Mouse (Mus musculus) megakaryocyte, adult 5-6 weeks (primary cell): ENCODE results near the gene Epb41l4b. TPM values are rescaled to one million over a fixed set of nuclear protein-coding genes. Genes with fewer than 3 reads are reported as not detected.

Source experiments
- ATAC-seq: 2 replicates; pipeline ENCODE4 v1.8.0; 2016; ENCODE audit warnings: mild to moderate bottlenecking, inconsistent platforms; ENCODE audit not compliant: poor library complexity, severe bottlenecking
- total RNA-seq, 2 experiments: library from RNA; stranded (forward) in 1 of 2; stranded (reverse) in 1 of 2; fragments of 153-499, 151-499 nt in 1 of 2; fragments of 221-1000, 200-1000 nt in 1 of 2; gene quantifications; 2 replicates each; pipeline versions ENCODE4 v1.2.3 to v1.2.4; 2015 to 2017

Gene Epb41l4b
- total RNA-seq, 2 experiments from 2014 or later, result 2.8 to 2.9 TPM

DNA sequence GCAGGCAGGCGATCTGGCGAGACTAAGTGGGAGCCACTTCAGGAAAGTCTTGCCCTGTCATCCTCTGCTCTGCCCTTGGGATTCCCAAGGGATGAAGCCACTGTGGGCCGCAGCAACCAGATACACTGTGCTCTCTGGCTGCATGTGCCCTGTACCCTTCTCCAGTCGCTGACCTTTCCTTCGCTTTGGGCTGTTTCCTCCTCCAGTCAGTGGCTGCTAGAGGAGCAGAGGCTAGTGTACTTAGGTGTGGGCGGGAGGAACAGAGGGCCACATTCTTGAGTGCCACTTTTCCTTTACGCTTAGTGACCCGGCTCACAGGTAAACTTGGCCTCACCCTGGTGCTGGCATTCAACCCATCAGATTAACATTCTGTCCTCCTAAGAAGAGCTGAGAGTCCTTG, 10.6 kb upstream of the Epb41l4b start:
- ATAC-seq, result no peak

DNA sequence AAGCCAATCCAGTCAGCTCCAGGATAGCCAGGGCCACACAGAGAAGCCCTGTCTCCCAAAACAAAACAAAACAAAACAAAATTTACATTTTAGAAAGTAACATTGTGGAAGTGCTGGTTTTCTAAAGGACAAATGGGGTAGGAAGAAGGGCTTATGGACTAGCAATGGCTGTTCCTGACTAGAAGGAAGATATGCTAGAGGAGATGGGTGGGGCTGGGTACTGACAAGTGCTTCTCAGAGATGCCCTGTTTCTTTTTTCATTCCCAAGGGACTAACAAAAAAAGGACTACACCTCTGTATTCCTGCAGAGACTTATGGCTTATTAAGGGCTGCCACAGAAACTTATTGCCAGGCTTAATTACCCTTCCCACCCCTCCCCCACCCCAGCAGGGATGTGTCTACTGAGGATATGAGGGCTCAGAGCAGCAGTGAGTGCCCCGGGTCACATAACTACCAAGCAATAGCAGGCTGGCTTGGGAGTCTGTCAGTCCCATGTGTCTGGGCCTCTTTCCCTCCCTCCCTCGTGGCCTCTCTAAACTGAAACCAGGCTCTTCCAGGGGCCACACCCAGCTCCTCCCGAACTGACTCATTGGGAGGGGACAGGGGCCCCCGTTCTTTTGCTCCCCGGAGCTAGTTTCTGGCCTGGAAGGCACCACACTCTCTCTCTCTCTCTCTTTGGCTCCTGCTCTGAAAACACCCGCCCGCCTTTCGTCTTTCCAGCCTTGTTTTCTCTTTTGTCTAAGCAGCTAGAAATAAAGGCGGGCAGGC, 10.0 kb upstream of the Epb41l4b start:
- ATAC-seq, result no peak

DNA sequence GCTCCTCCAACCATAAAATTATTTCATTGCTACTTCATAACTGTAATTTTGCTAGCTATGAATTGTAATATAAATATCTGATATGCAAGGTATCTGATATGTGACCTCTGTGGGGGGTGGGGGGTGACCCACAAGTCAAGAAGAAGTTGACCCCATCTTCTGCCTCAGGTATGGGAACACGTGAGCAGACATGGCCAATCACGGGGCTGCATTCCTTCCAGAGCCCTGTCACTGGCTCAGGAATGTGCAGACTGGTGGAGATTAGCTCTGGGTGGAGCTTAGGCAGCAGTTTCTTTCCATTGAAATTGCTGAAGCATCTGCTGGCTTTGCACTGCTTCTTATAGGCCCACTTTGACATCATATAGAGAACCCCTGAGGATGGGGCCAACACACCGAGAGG, 4.9 kb upstream of the Epb41l4b start:
- ATAC-seq, result no peak

DNA sequence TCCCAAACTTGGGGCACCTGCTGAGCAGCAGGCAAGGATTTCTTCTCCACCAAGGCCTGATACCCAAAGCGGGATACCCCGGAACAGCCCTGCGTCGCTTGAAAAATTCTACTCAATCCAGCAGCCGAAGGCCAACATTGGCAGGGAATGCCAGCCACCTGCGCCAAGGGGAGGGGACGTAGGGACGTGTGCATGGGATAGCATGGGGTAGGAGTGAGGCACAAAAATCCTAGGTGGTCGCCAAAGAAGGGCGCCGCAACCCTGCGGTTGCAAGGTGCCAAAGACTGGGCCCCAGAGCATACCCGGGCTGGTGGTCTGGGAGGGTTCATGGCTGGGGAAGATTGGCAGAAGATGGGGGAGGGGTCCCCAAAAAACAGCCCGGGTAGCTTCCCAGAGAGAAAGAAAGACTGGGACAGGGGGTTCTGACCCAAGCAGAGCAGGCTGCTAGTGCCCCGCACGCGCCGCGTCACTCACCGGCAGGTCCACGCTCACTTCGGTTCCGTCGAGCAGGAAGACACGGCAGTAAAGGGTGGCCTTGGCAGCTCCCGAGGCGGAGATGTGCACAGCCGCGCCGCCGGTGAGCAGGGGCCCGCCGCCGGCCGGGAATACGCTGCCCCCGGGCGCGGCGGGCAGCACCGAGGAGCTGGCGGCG, 737 bp downstream of the Epb41l4b start:
- 0 out of 2 replicates have a peak, but pooled peaks have one; percentile 16 for ATAC-seq

DNA sequence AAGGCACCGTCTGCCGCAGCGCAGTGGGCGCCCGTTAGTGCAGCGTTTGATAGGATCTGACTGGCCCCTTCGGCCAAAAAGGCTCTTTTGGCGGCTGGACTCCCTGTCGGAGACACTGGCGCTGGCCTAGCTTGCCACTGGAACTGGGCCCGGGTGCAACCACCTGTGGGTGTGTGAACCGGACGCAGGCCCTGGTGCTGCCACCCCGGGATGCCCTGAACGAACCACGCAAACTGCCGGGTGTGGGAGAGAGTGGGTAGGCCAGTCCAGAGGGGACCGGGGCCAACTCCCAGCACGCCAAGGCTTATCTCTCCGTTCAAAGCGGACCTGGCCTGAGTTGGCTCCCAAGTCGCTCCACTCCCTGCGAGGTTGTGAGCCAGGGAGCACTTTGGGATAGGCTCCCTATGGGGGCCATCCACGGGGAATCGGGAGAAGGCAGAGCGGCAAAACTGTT, 1.3 kb downstream of the Epb41l4b start:
- ATAC-seq, result no peak

DNA sequence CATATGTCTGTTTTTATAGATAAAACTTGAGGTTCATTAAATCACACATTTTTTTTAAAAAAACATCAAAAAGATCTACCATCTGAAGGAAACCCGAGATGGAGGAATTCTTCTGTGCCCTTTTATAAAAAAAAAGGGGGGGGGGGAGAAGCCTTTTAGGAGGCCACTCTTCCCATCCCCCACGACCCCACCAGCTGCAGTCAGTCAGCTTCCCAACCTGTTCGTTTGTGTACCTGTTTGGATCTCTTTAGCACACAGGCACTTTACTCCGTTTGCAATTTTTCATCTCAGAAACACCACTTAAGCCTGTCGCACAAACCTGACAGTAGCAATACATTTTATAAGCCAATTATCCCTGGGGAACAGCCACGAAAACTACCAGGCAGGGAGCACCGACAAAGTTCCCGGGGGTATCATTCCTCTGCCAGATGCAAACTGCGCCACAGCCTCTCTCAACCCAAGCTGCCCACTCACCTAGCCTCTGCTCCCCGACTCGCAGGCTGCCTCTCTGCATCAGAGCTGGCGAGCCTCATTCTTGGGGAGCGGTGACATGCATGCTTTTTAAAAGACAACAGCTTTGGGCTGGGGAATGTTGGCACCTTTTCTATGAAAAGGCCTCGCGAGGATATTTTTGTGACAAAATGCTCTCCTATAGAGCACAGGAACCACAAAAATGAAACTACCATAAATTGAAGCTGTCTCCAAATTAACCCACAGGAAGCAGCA, 2.1 kb downstream of the Epb41l4b start:
- no peak for ATAC-seq

DNA sequence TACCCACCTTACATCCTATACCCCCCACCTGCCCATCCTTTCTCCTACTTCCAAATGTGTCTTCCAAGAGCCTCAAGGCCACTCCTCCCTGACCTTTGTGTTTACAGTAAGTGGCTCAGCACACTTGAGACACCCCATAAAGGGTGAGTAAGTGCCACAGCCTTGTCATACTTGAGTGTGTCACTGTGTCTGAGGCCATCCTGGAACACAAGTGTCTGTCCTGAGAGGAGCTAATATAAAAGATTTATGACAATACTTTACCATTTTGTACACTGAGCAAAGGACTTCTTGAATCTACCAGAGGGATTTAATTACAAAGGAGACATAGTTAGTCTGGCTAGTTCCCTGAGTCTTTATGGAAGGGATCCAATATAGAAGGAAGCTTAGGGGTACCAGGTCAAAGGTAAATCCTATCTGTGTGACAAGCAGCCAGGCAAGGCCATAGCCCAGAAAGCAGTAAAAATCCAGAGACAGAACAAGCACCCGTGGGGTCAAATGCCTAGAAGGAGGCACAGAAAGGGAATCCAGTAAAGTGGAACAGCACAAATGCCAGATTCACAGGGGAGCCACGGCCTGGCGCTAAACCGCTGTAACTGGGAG, 2.9 kb downstream of the Epb41l4b start:
- no peak for ATAC-seq

DNA sequence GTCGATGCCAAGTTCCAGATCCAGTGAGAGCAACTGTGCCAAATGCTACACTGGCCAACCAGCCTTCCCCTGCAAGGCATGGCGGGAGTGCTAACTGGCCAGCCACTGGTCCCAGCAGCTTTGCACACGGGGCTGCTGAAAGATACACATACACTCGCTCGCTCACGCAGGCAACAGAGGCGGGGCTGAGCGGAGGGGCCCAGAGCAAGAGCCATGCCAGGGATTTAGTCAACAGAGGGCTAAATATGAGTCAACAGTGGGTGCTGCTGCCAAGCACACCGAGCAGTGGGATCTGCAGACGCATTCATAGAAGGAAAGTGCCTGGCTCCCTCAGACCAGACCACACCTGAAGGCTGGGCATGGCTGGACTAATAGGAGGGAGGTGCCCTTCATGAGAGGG, 3.8 kb downstream of the Epb41l4b start:
- no peak for ATAC-seq

DNA sequence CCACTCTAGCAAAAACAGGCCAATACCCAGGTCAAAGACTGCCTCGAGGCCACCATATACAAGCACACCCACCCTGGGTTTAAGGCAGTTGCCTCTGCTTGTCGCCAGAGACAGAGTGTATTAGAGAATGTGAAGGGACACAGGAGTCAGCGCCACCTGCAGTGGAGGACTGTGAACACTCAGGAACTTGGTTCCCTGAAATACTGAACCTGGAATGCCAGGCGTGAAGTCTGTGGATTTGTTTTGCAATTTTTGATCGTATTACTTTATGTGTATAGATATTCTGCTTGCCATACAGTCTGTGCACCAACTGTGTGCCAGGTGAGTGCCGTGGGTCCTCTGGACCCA, 5.2 kb downstream of the Epb41l4b start:
- no peak for ATAC-seq

DNA sequence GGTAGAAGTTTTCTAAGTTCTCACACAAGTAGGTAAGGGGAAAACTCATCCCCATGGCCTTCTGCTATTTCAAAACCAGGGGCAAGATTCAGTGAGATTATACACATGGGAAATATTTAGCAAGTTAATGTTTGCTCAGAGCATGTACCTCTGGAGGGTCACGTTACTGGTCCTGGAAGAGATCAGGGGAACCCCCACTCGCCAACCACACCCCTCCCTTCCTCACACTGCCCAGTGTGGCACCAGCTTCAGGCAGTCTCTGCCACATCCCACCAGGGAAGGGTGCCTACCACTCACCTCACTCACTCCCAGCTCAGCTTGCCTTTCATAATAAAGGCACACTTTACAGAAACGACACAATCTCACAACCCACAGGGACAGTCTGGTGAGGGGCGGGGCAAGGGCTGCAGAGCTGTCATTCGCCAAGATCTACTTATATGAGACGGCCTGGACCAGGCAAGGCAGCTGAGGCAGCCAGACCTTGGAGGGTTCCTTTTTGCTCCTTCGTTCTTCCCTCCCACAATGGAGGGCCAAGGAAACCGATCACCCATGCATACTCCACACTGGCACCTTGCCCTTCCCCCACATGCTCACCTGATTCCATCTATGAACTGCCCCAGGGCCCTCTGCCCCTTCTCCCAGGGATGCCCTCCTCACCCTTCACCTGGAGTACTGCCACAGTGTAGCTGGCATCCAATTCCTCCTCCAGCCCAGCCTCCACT, 5.7 kb downstream of the Epb41l4b start:
- ATAC-seq, result no peak

DNA sequence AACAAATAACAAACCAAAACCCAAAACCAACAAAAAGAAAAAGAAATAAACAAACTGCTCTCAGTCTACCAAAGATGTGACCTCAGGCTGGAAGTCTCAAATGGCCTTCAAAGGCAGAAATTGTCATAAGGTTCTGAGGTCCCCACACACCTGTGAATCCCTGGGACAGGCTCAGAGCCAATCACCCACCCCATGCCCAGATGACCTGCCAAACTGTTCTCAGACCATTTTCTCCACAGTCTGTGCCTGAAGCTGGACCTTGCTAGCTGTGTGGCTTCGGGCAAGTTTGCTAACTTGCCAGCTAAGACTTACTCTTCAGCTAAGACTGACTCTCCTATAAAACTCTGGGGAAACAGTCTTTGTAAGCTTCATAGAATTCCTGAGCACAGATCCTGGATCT, 7.8 kb downstream of the Epb41l4b start:
- no peak for ATAC-seq

DNA sequence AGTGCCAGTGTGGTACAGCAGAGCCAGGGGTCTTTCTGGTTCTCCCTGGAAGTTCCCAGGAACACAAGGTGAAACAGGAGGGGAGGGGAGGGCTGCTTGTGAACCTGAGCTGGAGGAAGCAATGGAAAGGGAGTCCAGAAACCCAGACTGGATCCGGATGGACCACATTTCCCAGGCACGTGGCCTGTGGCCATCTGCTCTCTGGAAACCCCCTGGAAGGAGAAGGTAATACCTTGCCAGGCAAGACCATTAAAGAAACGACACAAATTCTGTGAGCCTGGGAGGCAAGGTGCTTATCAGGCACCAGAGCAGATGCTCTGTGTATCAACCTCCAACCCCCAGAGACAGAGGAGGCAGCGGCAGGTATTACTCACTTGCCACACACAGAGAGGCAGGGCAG, 8.7 kb downstream of the Epb41l4b start:
- ATAC-seq, result no peak

DNA sequence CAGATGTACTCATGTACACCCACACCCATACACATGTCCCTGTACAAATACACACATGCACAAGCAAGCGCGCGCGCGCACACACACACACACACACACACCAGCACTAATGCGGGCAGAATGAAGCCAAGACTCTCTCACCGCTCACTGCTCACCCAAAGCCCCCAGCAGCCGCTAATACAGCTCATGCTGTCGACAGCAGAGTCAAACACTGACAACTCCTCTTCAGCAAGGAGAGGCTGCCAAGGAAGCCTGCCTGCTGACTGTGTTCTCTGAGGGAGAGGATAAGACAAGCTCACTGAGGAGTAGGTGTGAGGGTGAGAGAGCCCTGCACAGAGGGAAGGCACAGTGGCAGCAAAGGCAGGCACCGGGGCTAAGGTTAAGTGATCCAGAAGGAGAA, 11.4 kb downstream of the Epb41l4b start:
- no peak for ATAC-seq

DNA sequence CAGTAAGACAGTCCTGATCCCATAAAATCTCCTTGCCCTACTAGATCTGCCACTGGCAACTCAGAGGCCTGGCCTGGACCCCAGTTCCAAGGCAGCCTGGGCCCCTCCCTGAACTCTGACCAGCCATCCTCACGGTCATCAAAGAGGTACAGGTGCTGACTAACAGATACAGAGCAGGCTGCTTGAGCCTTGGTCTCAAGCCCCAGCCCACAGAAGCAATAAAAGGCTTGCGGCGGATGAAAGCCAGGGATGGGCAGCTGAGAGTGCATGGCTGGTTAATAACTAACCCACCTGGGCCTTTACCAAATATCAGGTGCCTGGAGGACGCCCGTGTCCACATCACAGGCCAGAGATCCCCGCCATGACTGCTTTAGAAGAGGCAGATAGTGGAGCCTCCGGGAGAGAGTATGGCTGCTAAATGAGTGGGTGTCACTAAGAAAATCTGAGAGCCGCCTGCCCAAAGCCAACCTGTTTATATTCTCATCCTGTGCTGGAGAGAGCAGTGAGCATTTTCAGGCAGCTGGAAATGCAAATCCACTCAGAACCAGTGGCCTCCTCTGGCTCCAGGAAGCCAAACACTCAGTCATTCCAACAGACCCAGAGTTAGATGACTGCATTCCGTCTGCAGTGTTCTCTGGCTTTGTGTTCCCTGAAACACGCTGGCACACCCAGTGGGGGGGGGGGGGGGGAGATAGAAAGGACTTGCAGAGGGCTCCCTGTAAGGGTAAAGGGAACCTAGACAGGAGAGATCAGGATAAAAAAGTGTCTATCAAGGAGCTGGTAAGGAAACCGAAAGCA, 13.3 kb downstream of the Epb41l4b start:
- ATAC-seq, result no peak

DNA sequence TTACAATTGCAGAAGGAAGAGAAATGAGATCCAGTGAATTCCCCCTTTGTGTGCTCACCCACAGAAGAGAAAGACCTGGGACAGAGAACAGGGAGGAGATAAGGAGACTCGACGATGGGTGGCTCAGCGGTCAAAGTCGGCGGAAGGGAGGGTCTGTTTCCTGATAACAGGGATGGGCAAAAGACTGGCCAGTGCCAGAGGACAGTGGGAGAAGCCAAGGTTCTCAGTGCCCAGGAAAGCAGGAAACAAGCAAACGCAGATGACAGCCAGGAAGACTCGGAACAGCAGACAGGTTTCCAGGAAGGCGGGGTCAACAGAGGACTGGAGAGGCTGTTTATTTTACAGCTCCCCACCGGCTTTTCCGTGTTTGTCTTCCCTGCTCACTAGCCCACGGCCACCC, 20.2 kb downstream of the Epb41l4b start:
- ATAC-seq, result no peak

DNA sequence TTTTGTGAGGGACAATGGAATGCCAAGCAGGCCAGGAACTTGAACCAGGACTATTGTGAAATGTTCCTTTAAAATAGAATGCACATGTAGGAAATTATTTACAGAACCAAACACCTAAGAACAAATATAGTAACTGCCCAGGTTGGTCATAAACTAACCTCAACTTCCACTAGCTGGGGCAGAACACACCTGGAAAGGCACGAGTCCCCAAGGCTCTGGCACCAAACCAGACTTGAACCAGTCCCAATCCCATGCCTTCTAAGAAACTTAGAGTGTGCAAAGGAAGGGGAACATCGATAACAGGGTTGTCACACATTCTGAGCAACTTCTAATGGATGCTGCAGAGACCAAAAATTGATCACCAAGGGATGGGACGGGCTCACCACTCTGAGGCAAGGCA, 21.1 kb downstream of the Epb41l4b start:
- ATAC-seq, result no peak

DNA sequence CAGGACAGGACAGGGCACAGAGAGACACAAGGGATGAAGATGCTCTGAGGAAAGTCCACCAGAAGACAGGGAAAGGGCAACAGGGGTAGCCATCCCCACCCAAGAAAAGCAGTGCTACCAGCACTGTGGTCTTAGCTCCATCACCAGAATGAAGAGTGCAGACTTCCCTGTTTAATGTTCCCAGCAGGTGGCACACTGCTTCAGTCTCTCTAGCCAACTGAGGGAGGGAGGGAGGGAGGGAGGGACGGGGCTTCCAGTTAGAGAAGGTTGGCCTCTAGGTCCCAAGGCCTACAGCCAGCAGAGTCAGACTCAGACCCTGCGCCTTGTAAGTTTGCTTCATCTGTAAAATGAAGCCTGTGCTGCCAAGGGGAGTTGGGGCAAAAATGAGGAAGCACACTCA, 22.7 kb downstream of the Epb41l4b start:
- no peak for ATAC-seq

DNA sequence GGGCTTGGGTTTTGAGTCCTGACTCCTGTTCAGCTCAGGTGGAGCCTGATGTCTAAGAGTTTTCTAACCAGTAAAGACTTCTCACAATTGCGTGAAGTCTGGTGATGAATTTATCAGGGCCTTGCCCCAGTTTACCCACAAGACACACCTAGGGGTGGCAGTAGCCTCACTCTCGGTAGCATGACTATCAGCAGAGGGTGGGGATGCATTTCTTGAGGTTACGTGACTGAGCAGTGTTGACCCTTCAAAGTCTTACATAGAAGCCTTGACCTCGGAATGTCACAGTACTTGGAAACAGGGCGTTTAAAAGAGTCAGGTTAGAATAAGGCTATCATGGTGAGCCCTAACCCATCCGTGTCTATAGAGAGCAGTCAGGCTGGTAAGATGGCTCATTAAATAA, 23.3 kb downstream of the Epb41l4b start:
- ATAC-seq, result no peak

DNA sequence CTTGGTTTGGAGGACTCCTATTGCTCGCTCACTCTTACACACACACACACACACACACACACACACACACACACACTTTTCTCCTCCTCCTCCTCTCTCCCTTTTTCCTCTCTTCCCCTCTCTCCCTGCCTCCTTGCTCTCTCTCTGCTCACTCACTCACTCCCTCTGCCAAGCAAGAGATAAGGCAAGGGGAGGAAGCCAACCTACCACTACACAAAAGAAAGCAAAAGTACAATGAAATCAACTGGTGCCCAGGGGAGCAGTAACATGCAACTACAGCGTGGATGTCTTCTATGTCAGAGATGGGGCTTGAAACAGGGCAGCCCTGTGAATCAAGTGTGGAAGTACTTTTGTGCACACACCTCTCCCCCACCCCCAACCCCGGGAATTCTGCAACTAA, 24.4 kb downstream of the Epb41l4b start:
- ATAC-seq, result no peak

DNA sequence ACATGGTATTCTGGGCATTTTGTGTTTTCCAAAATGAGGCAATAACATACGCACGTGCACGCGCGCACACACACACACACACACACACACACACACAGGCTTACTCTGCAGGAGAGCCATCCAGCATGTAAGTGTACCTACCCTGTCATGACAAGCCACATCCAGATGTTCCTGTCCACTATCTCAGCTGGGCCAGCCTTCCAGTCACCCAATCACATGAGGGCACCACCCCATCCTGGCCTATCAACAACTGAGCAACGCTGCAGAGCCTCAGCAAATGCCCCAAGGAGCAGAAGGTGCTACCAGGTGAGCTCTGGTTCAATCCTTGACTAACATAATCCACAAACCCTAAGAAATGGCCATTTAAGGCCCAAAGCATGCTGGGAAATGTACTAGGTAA, 27.0 kb downstream of the Epb41l4b start:
- ATAC-seq, result no peak
